Mouse (Mus musculus): Measurements from ENCODE around the gene Scn2b. TPM values are rescaled to one million over a fixed set of nuclear protein-coding genes. Genes with fewer than 3 reads are reported as not detected.

The Scn2b gene
- polyA plus RNA-seq (2012; fragmentation: generic; extraction: Trizol), result not detected

GRCm38 (mm10) chr9:45117741-45118431 lies at the start of gene Scn2b:
Scn2b (plus strand) TSS chr9:45117782.

GRCm38 (mm10) chr9:45079011-45079410 lies 38.6 kb upstream of the Scn2b start, which contains the start of gene Jaml:
Jaml (plus strand) TSS chr9:45079183.

GRCm38 (mm10) chr9:45138191-45139032 lies 20.8 kb downstream of the Scn2b start, which contains the start of gene Scn4b:
Scn4b (plus strand) TSS chr9:45138395.

Other genes with a start within 250 kb of the Scn2b start
- gene Kmt2a, start 236.5 kb upstream of the Scn2b start, polyA plus RNA-seq (2012; fragmentation: generic; extraction: Trizol), result 1 to 10 TPM in 1 of 2 experiments, under 1 TPM in 1; 0.73 to 6.6 TPM
- gene Atp5l, start 197.0 kb upstream of the Scn2b start, polyA plus RNA-seq (2012; fragmentation: generic; extraction: Trizol), result 100 to 1,000 TPM; 395 to 672 TPM
- gene Ube4a, start 152.2 kb upstream of the Scn2b start, polyA plus RNA-seq (2012; fragmentation: generic; extraction: Trizol), result 1 to 10 TPM; 1.6 to 9.5 TPM
- not detected for gene Cd3g, start 137.4 kb upstream of the Scn2b start, polyA plus RNA-seq (2012; fragmentation: generic; extraction: Trizol)
- gene Cd3d, start 136.0 kb upstream of the Scn2b start, polyA plus RNA-seq (2012; fragmentation: generic; extraction: Trizol), result not detected
- gene Cd3e, start 108.2 kb upstream of the Scn2b start, polyA plus RNA-seq (2012; fragmentation: generic; extraction: Trizol), result not detected
- gene Mpzl2, start 78.0 kb upstream of the Scn2b start, polyA plus RNA-seq (2012; fragmentation: generic; extraction: Trizol), result not detected
- gene Mpzl3, start 62.6 kb upstream of the Scn2b start, polyA plus RNA-seq (2012; fragmentation: generic; extraction: Trizol), result under 1 TPM in 1 of 2 experiments, not detected in 1; 0.01 TPM
- gene Jaml, start 38.6 kb upstream of the Scn2b start, polyA plus RNA-seq (2012; fragmentation: generic; extraction: Trizol), result not detected
- not detected for gene Scn4b, start 20.6 kb downstream of the Scn2b start, polyA plus RNA-seq (2012; fragmentation: generic; extraction: Trizol)
- not detected for gene BC049352, start 64.2 kb downstream of the Scn2b start, polyA plus RNA-seq (2012; fragmentation: generic; extraction: Trizol)
- gene Tmprss4, start 86.3 kb downstream of the Scn2b start, polyA plus RNA-seq (2012; fragmentation: generic; extraction: Trizol), result not detected
- gene Il10ra, start 151.4 kb downstream of the Scn2b start, polyA plus RNA-seq (2012; fragmentation: generic; extraction: Trizol), result not detected
- not detected for gene Tmprss13, start 201.3 kb downstream of the Scn2b start, polyA plus RNA-seq (2012; fragmentation: generic; extraction: Trizol)